Mouse (Mus musculus) hindbrain, embryonic 11.5 days (tissue): ENCODE measurements around the gene Elmod3. TPM values are rescaled to one million over a fixed set of nuclear protein-coding genes. Genes with fewer than 3 reads are reported as not detected.
"Not testable (repeated sequence)": the region's sequence is repeated elsewhere in the genome, so short reads cannot be mapped to it uniquely, and the experiment has no call there.

ENCODE experiments used
- ATAC-seq: fragments of 200-750 bp; cut with Nextera tagmentation; 2 replicates; pipeline ENCODE4 v1.8.0; 2017; ENCODE audit warnings: mild to moderate bottlenecking, moderate TSS enrichment, moderate library complexity; ENCODE audit not compliant: low FRiP score
- DNase-seq: peaks from one replicate; pipeline ENCODE4 v3.0.0-alpha.2; 2015; ENCODE audit warnings: low spot score
- H3K27ac ChIP-seq: fragments of 300-500 bp; sonication (generic); 2 replicates; pipeline ENCODE4 v1.5.1; 2014; ENCODE audit warnings: mild to moderate bottlenecking, low read depth, low read length
- H3K27me3 ChIP-seq: fragments of 300-500 bp; sonication (generic); 2 replicates; pipeline ENCODE4 v1.6.1; 2014; ENCODE audit warnings: mild to moderate bottlenecking, low read length, moderate library complexity, mixed read lengths; ENCODE audit not compliant: control insufficient read depth, insufficient read depth
- H3K36me3 ChIP-seq: fragments of 300-500 bp; sonication (generic); 2 replicates; pipeline ENCODE4 v1.6.1; 2014; ENCODE audit warnings: mild to moderate bottlenecking, low read length, moderate library complexity, mixed read lengths; ENCODE audit not compliant: control insufficient read depth, insufficient read depth
- H3K4me1 ChIP-seq: fragments of 300-500 bp; sonication (generic); replicated peaks from 2 replicates; pipeline ENCODE4 v1.6.1; 2014; ENCODE audit warnings: low read length, mixed read lengths; ENCODE audit not compliant: control insufficient read depth, insufficient read depth
- H3K4me2 ChIP-seq: fragments of 300-500 bp; sonication (generic); replicated peaks from 2 replicates; pipeline ENCODE4 v1.6.1; 2014; ENCODE audit warnings: mild to moderate bottlenecking, low read depth, low read length
- H3K4me3 ChIP-seq: fragments of 300-500 bp; sonication (generic); 2 replicates; pipeline ENCODE4 v1.5.1; 2014; ENCODE audit warnings: low read depth, low read length
- H3K9ac ChIP-seq: fragments of 300-500 bp; sonication (generic); 2 replicates; pipeline ENCODE4 v1.6.1; 2014; ENCODE audit warnings: low read depth, low read length
- H3K9me3 ChIP-seq: fragments of 300-500 bp; sonication (generic); 2 replicates; pipeline ENCODE4 v1.6.1; 2016; ENCODE audit warnings: low read length; ENCODE audit not compliant: control insufficient read depth
- WGBS: fragments of 180-500 bp; shearing (Covaris S2); extraction: QIAGEN DNeasy Blood & Tissue Kit; methylation state at CpG from one replicate; pipeline ENCODE4 v1.1.7; 2014; 5-methylcytosine and 5-hydroxymethylcytosine counted together
- polyA plus RNA-seq: library from polyadenylated mRNA; unstranded; fragments of >200 nt; fragmentation: Nextera tagmentation; extraction: Ambion mirVana; gene quantifications from 2 replicates; pipeline ENCODE4 v1.2.1, GENCODE M21; 2014

Gene Elmod3
- polyA plus RNA-seq, 1 experiment from 2014 or later = 17.7 TPM

- Histone ChIP-seq H3K27me3 (peaks cover 2% of the 10 kb centered on the region; the same call in 1 of the 2 replicates), H3K4me1 (peaks cover under 1% of the 10 kb centered on the region; the same call in 1 of the 2 replicates), H3K36me3 (no peaks in the 10 kb centered on the region), H3K4me3 (no peak overlapping the region), H3K9me3 (no peaks in the 10 kb centered on the region), H3K4me2 (no peak overlapping the region), H3K9ac (no peak overlapping the region), H3K27ac (no peak overlapping the region)
- DNase-seq (no peak), ATAC-seq (no peak)
- WGBS = 80% methylated on average over 12 of the region's 12 CpGs
Measured at GRCm38 (mm10) chr6:72543265-72543850, 54.9 kb downstream of the Elmod3 start.

GRCm38 (mm10) chr6:72538562-72539031 lies 59.6 kb downstream of the Elmod3 start:
- Histone ChIP-seq H3K4me3 (peak overlapping the region; percentile 49), H3K27ac (no peak overlapping the region), H3K4me1 (peaks cover 2% of the 10 kb centered on the region; the same call in 1 of the 2 replicates), H3K36me3 (no peaks in the 10 kb centered on the region), H3K9ac (peak overlapping the region; percentile 73), H3K9me3 (no peaks in the 10 kb centered on the region), H3K4me2 (peak overlapping the region; percentile 81), H3K27me3 (no peaks in the 10 kb centered on the region)
- ATAC-seq = peak; percentile 91
- 6% methylated on average over 16 of the region's 16 CpGs for WGBS
- peak; percentile 81 for DNase-seq

- WGBS = 50% methylated on average over 10 of the region's 10 CpGs
- Histone ChIP-seq H3K4me2 (peak overlapping the region; percentile 81), H3K27me3 (no peaks in the 10 kb centered on the region), H3K9me3 (no peaks in the 10 kb centered on the region), H3K9ac (peak overlapping the region; percentile 73), H3K36me3 (no peaks in the 10 kb centered on the region), H3K4me3 (peak overlapping the region; percentile 49), H3K4me1 (peaks cover 2% of the 10 kb centered on the region; the same call in 1 of the 2 replicates), H3K27ac (no peak overlapping the region)
- ATAC-seq (0 out of 2 replicates have a peak, but pooled peaks have one; percentile 14), DNase-seq (no peak)
Measured at GRCm38 (mm10) chr6:72537998-72538500, 60.2 kb downstream of the Elmod3 start.

GRCm38 (mm10) chr6:72535165-72535564 lies 63.0 kb downstream of the Elmod3 start:
- H3K9me3 ChIP-seq = no peaks in the 10 kb centered on the region
- H3K27ac ChIP-seq = no peak overlapping the region
- ATAC-seq = no peak
- H3K27me3 ChIP-seq = no peaks in the 10 kb centered on the region
- 0 out of 2 replicates have a peak overlapping the region, but pooled peaks have one; percentile 12 for H3K4me2 ChIP-seq
- H3K9ac ChIP-seq = 0 out of 2 replicates have a peak overlapping the region, but pooled peaks have one; percentile 32
- peaks cover 2% of the 10 kb centered on the region; the same call in 1 of the 2 replicates for H3K4me1 ChIP-seq
- 3% methylated on average over 9 of the region's 9 CpGs for WGBS
- peak; percentile 88 for DNase-seq
- H3K4me3 ChIP-seq = no peak overlapping the region
- H3K36me3 ChIP-seq = no peaks in the 10 kb centered on the region

GRCm38 (mm10) chr6:72534035-72534809 lies 64.0 kb downstream of the Elmod3 start:
- DNase-seq (peak; percentile 83), ATAC-seq (peak; percentile 61)
- 42% methylated on average over 8 of the region's 9 CpGs for WGBS
- Histone ChIP-seq H3K4me1 (peaks cover 2% of the 10 kb centered on the region; the same call in 1 of the 2 replicates), H3K9me3 (no peaks in the 10 kb centered on the region), H3K27ac (no peak overlapping the region), H3K4me3 (no peak overlapping the region), H3K36me3 (no peaks in the 10 kb centered on the region), H3K9ac (no peak overlapping the region), H3K4me2 (no peak overlapping the region), H3K27me3 (no peaks in the 10 kb centered on the region)

- not testable (repeated sequence) for H3K27me3 ChIP-seq, H3K4me1 ChIP-seq, H3K9me3 ChIP-seq, H3K9ac ChIP-seq, ATAC-seq, H3K4me3 ChIP-seq, H3K27ac ChIP-seq, DNase-seq, H3K36me3 ChIP-seq, H3K4me2 ChIP-seq
- 35% methylated on average over 1 of the region's 1 CpGs for WGBS
Measured at GRCm38 (mm10) chr6:72533555-72533954, 64.7 kb downstream of the Elmod3 start.

GRCm38 (mm10) chr6:72532580-72532979 lies 65.6 kb downstream of the Elmod3 start:
- no peak overlapping the region for H3K4me3 ChIP-seq
- H3K27me3 ChIP-seq = no peaks in the 10 kb centered on the region
- DNase-seq = no peak
- H3K9me3 ChIP-seq = no peaks in the 10 kb centered on the region
- no peak overlapping the region for H3K27ac ChIP-seq
- no peak for ATAC-seq
- 81% methylated on average over 4 of the region's 4 CpGs for WGBS
- H3K4me1 ChIP-seq = no peaks in the 10 kb centered on the region
- H3K9ac ChIP-seq = no peak overlapping the region
- no peaks in the 10 kb centered on the region for H3K36me3 ChIP-seq
- no peak overlapping the region for H3K4me2 ChIP-seq

GRCm38 (mm10) chr6:72528410-72529151 lies 69.6 kb downstream of the Elmod3 start:
- DNase-seq (no peak), ATAC-seq (no peak)
- no peak overlapping the region for H3K4me2 ChIP-seq
- H3K4me1 ChIP-seq = no peaks in the 10 kb centered on the region
- H3K27ac ChIP-seq = no peak overlapping the region
- no peaks in the 10 kb centered on the region for H3K9me3 ChIP-seq
- WGBS = 83% methylated on average over 10 of the region's 10 CpGs
- H3K27me3 ChIP-seq = no peaks in the 10 kb centered on the region
- H3K9ac ChIP-seq = no peak overlapping the region
- H3K4me3 ChIP-seq = no peak overlapping the region
- no peaks in the 10 kb centered on the region for H3K36me3 ChIP-seq
